Mouse (Mus musculus) cerebellum, postnatal 36 days (tissue): ENCODE results near the gene Fbxo3.
"Not testable (repeated sequence)": the region's sequence is repeated elsewhere in the genome, so short reads cannot be mapped to it uniquely, and the experiment has no call there.

Experiments
- DNase-seq, 2 experiments: peaks; one replicate each; pipeline ENCODE4 v3.0.0; 2021 to 2022; ENCODE audit warnings: mixed read lengths in 2 of 2

The Fbxo3 gene

DNA sequence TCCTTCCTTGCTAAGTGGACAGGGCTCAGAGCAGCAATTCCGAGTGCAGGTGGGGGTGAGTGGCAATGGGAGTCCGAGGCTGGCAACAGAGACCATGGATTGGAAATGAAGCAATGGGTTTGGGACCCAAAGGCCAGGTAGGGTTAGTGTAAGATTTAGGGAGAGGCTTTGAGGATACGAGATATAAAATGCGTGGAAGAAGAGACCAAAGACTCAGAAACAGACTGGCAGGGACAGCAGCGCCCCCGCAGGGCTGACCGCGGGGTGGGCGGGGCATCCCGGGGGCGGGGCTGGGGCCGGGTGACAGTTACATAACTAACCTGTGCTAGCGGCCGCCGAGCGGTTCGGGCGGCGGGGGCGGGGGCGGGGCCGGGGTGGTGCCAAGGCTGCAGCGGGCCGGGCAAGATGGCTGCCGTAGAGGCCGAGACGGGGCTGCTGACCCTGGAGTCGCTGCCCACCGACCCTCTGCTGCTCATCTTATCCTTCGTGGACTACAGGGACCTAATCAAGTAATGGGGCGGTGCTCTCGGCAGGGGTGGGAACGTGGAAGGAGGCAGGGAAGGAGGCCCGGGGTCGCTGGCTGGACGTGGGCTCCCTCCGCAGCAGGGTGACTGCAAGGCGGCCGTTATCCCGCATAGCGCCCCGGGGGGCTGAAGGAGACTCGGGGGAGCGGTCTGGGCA is at the start of gene Fbxo3:
Fbxo3 (plus strand) TSS at position 264 of the 681 bp plus-strand sequence.
- peak; percentile 88 to 92 for DNase-seq

GRCm38 (mm10) chr2:103982250-103982649 is 45.3 kb upstream of the Fbxo3 start:
- peak; percentile 67 for DNase-seq

GRCm38 (mm10) chr2:103983146-103983545 is 44.4 kb upstream of the Fbxo3 start:
- DNase-seq = no peak

DNA sequence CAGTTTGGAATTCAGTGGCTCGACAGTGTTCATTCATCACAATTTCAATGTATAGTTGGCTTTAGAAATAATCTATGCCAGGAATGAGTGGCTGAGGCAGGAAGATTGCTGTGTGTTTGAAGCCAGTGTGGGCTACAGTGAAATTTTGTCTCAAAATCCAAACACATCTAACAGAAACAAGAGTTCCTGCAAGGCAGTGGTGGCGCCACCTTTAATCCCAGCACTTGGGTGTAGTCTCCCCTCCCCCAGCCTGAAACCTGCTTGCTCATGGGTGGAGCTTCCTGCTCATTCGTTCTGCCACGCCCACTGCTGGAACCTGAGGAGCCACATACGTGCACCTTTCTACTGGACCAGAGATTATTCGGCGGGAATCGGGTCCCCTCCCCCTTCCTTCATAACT is 39.9 kb upstream of the Fbxo3 start:
- not testable (repeated sequence) for DNase-seq

DNA sequence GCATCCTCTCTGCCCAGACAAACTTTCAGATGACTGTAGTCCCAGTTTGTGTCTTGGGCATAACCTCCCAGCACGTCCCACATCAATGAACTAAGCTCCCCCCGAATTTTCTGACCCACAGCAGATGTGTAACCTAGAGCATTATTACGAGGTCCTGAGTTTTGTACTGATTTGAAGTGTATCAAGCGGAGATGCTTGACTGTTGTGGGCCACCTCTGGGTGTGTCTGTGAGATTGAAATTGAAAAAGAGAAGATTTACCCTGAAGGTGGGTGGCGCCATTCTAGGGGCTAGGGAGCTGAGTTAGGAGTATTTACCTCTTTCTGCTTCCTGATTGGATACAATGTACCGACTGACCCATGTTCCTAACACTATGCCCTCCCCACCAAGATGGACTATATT is 37.8 kb upstream of the Fbxo3 start:
- no peak for DNase-seq

- no peak for DNase-seq
Observed at GRCm38 (mm10) chr2:103991303-103991702, 36.2 kb upstream of the Fbxo3 start.

DNA sequence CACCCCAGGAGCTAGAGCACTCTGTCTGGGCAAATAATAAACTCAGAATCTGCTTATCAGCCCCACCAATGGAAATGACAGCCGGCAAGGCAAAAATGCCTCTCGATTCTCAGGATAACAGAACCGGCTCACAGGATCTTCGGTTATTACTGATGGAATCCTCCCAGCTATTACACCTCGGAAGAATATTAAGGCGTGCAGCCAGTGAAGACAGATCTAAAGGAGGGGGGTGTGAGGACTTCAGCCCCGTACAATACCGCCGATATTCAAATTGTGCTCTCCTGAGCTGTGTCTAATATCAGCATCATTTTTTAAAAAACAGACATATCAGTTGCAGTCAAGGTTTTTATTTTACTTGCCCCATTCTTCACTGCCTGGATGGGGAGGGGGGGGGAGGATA is 35.4 kb upstream of the Fbxo3 start:
- no peak for DNase-seq

- DNase-seq = peak in 1 of 2 experiments; percentile 22
Observed at GRCm38 (mm10) chr2:103992618-103993332, 34.7 kb upstream of the Fbxo3 start.

DNA sequence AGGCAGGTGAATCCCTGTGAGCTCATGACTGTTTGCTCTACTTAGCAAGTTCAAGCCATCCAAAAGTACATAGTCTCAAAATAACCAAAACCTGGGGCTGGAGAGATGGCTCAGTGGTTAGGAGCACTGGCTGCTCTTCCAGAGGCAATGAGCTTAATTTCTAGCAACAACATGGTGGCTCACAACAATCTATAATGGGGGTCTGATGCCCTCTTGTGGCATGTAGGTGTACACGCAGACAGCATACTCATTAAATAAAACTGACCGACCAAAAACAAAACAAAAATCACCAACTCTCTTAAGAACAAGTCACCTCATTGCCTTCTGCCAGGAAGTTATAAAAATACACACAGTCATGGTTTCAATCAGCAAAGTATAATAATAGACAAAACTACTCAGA is 26.4 kb upstream of the Fbxo3 start:
- no peak for DNase-seq

DNA sequence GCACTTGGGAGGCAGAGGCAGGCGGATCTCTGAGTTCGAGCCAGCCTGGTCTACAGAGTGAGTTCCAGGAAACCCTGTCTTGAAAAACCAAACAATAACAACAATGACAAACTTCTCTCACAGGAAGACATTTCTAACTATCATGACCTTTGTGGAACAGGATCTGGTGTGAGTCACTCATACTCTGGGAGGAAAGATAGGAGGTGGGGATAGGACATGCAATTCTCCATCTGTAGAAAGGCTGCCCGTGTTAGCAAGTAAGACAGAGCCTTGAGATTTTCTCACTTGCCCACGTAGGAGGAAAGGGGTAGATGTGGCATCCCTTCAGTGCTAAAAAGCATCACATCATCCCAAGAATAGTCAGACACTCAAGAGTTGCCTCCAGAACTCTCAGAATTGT is 25.7 kb upstream of the Fbxo3 start:
- no peak for DNase-seq

DNA sequence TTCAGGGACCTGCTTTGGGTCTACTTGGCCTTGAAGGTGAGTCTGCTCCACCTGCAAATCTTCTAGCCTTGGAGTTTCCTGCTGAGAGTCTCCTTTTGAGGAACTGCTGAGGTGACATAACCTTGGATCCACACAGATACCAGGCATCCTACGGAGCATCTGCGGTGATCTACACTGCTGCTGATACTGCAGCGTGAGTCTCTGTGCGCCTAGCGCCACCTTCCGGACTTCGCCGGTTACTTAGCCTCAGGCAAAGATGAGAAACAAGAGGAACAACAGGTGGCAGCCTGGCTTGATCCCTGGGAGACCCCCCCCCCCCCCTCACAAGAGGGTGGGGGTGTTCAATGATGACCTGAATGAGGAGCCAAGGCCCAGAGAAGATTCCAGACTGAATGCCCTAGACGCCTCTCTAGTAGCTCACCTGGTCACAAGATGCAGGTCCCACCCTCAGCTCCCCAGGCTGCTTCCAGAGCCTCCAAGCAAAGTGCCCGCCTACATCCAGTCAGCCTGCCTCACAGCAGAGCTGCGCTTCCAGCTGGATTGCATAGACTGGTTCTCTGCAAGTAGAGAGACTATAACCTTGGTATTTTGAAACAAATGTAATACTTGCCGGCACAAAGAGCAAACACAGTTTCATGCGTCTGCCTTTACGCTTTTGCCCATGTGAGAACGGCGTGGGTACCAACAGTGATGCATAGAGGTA is 24.7 kb upstream of the Fbxo3 start:
- peak; percentile 55 for DNase-seq

GRCm38 (mm10) chr2:104007793-104008519 is 19.6 kb upstream of the Fbxo3 start:
- no peak for DNase-seq

- DNase-seq = not testable (repeated sequence)
Observed at GRCm38 (mm10) chr2:104008853-104009252, 18.7 kb upstream of the Fbxo3 start.

DNA sequence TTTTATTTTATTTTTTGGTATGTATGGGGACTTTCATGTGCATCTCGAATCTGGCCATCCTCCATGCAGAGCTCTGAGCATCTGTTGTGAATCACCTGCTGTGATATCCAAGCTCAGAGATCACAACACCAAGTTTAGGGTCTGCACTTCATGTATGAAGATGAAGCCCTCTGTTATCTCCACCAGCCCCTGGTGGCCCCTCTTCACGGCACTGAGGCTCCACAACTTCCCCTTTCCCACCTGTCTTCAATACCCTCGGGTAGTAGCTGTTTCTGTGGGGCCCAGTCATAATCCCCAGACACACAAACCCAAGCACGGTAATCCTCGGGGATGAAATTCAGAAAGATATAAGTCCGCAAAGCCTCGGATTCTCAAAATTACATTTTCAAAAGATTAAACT is 4.4 kb upstream of the Fbxo3 start:
- no peak for DNase-seq

DNA sequence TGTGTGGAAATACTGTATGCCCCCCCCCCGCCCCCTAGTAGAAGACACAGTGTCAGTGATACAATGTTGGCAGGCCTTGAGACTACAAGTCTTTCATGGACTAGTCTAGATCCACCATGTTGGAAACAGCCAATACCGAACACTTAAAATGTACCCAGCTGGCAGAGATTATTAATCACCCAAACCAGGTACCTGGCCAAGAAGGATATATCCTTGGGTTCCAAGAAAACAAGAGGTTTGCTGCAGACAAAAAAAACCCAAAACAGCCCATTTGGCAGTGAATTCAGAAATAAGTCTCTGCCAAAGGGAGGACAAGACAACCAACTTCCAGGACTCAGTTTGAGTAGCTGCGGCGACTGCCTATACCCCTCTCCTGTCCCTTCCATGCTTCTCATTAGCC is 2.9 kb upstream of the Fbxo3 start:
- DNase-seq = no peak

DNA sequence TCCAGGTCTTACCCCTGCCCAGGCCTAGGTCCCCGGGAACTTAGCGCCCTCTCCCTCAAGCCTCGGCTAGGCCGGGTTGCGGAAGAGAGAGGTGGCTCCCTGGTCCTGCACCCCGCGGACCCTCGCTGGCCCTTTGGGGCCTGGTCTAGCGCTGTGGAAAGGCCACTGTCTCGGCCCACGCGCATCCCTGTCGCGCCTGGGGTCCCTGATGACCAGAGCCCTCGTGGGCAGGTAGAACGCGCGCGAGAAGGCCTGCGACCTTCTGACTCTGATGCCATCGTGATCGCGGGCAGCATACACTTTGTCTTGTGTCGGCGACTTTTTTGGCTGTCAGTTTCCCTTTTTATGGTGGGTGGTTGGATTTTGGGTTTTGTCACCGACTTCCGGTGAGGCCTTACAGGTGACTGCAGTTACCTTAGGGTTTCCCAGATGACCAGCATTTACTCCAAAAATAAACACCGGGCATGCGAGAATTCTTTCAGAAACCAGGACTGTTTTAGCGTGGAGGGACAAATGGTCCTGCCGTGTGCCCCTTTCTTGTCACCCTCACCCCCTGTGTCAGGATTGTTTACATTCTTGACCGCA is 710 bp downstream of the Fbxo3 start, which contains the start of gene 4931422A03Rik:
4931422A03Rik (minus strand) TSS at position 223 of the 585 bp plus-strand sequence.
- DNase-seq = peak in 1 of 2 experiments; percentile 34

DNA sequence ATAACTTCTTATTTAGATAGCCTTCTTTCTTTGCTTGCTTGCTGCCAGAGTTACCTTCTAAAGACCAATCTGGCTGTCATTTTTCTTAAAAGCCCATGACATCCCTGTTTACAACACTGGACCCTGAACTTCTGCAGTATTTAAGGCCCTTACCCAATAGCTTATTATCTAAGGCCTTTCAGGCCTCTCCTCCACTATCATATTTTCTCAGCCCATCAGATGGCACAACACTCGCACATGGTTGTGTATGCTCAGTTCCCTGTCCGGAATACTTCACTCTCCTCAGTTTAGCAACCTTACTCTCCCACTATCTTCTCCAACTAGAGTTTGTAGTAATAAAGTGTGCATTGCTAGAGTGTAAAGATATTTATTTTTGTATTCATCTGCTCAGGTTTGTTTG is 1.6 kb downstream of the Fbxo3 start:
- no peak for DNase-seq

DNA sequence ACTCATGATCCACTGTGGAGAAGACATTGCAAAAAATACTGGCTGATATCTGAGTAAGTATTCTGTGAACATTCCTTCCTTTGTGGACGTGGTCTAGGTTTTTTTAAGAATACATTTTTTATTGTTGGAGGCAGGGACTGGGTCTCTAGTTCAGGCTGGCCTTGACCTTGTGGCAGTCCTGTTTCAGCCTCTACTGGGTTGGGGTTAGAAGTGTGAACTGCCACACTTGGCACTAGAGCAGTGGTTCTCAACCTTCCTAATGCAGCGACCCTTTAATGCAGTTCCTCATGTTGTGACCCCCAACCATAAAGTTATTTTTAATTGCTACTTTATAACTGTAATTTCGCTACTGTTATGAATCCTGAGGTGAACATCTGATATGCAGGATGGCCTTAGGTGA is 2.9 kb downstream of the Fbxo3 start:
- DNase-seq = no peak

GRCm38 (mm10) chr2:104032056-104032455 is 4.5 kb downstream of the Fbxo3 start:
- no peak for DNase-seq

DNA sequence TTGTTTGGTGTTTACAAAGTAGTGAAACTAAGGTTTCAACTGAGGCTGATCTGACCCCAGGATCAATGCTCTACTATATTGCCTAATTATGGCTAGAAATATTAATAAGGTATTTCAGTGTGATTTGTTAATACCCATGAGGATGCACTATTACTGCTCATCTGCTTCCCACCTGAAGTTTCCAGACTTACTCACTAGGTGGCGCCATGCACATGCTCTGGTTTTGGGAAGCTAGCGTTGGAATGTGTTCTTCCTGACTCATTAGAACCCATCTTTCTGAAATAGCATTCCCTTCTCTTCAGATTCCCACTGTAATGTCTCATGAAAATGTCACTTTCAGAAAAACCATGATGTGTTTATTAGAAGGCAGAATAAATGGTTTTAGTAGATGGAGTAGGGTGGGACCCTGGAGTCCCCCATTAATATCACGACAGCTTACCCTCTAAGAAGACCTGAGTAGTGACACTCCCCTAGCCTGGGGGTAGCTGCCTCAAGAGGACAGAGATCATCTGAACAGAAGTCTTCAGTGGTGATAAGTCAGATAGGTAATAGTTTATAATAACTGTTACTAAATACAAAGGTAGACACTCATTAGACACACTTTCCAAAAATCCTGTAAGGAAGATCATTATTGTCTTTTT is 7.4 kb downstream of the Fbxo3 start:
- peak; percentile 65 to 78 for DNase-seq

DNA sequence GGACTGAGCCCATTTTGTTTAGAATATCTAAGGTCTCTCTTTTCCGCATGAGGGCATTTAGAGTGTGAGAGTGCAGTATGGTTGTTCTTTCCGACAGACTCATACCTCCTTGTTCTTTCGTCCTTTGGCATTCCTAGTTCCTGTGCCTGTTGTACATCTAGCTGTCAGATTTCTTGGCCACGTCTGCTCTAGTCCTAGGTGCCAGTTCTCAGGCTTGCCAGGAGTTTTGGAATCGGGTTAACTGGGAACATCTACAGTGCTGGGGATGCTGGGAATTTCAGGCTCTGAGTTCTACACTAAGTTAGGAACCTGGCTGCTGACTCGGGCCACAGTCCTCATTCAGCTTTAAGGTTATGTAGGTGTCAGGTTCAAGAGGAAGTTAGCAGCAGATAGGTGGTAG is 8.1 kb downstream of the Fbxo3 start:
- peak in 1 of 2 experiments; percentile 18 for DNase-seq

GRCm38 (mm10) chr2:104036316-104036715 is 8.8 kb downstream of the Fbxo3 start:
- no peak for DNase-seq
